Mouse (Mus musculus) G1E (cell line): ENCODE measurements around the gene Akap6.

ENCODE experiments used
- CTCF ChIP-seq: IDR thresholded peaks from 2 replicates; pipeline ENCODE4 v1.5.1; 2012; ENCODE audit warnings: low read depth, low read length, inconsistent platforms, mixed read lengths
- TAL1 ChIP-seq: conservative IDR thresholded peaks from 2 replicates; pipeline ENCODE4 v1.6.1; 2012; ENCODE audit warnings: low read depth, low read length, inconsistent platforms, mixed read lengths

GRCm38 (mm10) chr12:52848519-52848855 lies 149.3 kb downstream of the Akap6 start:
- TF ChIP-seq CTCF, result no peak
- no peak for TF ChIP-seq TAL1
